Mouse (Mus musculus) inflammation-experienced regulatory T-cells, adult 6 months (primary cell): ENCODE results near the gene Rrp7a. TPM values are rescaled to one million over a fixed set of nuclear protein-coding genes. Genes with fewer than 3 reads are reported as not detected.
A peak's percentile ranks its signal among the peaks of the same experiment; 100 is the strongest.

Experiments used
- ATAC-seq: one replicate; pipeline ENCODE4 v1.8.0; 2017
- polyA plus RNA-seq, 3 experiments: library from polyadenylated mRNA; unstranded; fragments of 100-300 nt; shearing (Covaris generic); gene quantifications; one replicate each; pipeline ENCODE4 v1.2.1; 2017

The Rrp7a gene
- 10 to 100 TPM; 70.6 to 86.9 (median 82.4) TPM for polyA plus RNA-seq

- peak; percentile 78 for ATAC-seq
Measured at GRCm38 (mm10) chr15:83122566-83123145, at the start of gene Rrp7a. TSS of gene Rrp7a (minus strand) at chr15:83122801.

DNA sequence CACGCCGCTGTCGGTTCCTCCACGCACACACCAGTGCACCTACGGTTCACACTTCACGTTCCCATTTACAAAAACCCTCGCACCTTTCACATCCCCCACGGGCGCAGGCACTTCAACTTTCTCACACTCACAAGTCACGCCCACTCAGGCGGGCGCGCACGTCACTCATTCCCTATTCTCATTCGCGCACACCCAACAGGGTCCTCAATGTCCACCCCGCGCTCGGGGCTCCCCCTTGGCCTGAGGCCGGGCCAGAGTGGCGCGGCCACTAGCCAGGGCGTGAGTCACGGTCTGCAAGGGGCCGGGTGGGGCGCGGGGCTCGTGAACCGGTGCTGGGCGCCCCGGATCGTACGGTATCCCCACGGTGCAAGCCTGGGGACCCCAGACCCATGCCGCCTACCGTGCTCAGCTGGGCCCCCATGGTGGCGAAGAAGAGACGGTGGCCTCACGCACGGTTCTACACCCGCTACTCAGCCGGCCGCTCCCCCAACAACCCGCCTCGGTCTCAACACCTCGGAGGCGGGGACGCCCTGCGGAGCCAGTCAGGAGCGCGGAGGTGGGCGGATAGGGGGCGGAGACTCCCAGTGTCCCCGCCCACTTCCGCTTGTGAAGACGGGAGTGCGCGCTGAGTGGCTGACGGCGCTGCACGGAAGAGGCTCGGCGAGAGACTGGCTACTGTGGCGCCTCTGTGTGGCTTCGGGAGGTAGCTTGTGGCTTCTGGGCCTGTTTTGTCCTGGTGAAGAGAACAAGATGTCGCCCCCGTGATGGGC, 49.3 kb upstream of the Rrp7a start:
- peak; percentile 93 for ATAC-seq

- no peak for ATAC-seq
Measured at GRCm38 (mm10) chr15:83170956-83171659, 48.5 kb upstream of the Rrp7a start.

DNA sequence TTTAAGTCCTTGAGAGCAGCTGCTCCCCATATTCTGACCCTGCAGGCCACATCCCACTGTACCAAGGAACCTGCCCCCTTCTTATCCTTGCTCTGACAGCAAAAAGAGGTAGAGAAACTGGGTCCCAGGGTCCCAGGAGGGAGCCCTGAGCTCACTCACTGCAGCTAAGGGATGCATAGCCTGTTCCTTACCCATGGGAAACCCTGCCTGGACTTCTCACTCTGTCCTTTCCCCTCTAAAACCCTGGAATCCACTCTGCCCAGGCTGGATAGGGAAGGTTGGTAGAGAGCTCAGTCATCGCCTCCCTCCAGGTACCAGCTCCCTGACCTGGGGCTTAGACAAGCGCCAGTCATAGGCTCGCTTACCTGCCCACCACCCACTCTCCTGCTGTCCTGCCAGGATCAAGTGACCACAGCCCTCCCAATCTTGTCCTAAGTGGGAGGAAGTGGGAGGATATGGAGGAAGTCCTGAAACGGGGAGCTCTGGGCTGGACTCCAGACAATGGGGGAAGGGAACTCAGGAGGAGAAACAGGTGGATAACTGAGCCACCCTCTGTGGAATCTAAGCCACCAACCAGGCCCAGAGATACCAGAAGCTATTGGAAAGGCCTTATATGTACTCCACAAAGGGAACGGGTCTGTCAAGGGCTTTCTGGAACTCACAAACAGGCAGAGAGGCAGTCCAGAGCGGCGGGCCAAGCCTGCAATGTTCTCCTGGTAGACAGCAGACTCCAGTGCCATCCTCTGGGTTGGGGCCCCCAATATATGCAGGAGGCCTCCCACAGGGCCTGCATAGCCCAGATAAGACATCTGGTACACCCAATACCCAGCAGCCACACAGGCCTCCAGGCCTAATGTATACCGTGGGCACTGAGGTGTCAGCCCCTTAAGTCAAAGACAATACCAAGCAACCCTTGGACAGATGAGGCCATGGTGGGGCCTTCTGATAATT, 47.4 kb upstream of the Rrp7a start:
- no peak for ATAC-seq

- ATAC-seq: no peak
Measured at GRCm38 (mm10) chr15:83168875-83169771, 46.5 kb upstream of the Rrp7a start.

DNA sequence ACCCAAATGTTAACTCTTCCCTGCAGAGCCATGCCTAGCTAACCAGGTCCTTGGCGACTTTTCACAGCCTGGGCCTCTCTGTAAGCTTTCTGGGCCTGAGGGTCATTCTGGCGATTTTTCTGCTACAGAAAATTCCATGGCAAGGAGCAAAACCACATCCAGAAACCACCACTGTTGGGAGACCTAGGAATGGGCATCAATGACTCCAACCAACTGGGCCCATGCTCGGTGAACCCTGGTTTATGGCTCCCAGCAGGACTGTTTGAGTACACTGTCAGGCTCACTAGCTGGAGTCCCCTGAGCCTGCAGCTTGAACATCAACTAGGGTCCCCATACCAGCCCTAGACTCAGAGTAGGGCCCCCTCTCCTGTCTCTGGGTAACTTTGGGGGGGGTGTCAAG, 45.7 kb upstream of the Rrp7a start:
- ATAC-seq: no peak

- ATAC-seq: no peak
Measured at GRCm38 (mm10) chr15:83167550-83168065, 45.0 kb upstream of the Rrp7a start.

- ATAC-seq: no peak
Measured at GRCm38 (mm10) chr15:83167126-83167525, 44.5 kb upstream of the Rrp7a start.

DNA sequence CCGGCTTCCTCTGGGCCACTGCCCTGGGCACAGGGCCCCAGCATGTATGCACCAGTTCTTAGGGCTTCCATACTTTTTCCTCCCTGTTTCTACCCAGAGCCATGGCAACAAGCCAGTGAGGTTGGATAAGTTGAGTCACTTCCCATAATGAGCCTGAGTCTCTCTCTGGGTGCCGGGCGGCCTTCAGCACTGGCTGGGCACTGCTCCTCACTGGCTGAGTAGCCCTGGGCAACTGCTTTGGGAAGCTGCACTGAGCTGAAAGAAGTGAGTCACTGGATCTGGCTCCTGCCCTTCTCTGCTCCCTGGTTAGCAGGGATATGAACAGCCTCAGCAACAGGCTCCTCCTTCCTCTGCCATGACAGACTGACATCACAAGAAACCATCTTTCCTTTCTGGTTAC, 44.0 kb upstream of the Rrp7a start:
- no peak for ATAC-seq

DNA sequence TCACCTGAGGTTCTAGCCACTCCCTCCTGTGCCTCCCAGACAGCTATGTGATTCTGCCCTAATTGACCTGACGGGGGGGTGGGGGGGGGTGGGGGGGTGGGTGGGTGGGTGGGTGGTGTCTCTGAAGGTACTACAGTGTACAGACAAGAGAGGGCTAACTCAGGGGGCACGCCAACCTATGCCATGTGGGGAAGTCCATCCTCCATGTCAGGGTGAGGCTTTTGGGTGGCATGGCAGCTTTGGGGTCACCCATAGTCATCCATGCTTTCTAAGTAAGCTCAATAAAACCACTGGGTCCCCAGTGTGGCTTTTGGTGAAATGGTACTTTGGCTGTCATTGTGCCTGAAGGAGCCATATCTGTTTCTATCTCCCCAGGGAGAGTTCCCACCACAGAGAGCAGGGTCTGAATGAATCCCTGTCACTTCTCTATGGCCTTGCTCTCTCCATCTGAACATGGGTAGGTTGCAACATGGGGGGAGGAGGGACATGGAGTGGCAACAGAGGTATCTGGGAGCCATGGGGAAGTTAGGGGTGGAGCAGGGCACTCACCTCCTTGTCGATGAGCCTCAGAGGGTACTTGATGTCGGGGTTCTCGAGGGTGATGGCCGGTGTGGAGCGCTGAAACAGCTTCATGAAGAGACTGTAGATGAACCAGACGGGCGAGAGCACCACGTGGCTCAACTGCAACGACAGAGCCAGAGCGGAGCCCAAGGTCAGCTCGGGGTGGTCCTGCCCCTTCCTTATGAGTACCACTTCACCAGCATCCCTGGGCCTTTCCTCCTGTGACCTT, 43.1 kb upstream of the Rrp7a start:
- no peak for ATAC-seq

- no peak for ATAC-seq
Measured at GRCm38 (mm10) chr15:83164971-83165471, 42.4 kb upstream of the Rrp7a start.

GRCm38 (mm10) chr15:83162818-83163485, 40.4 kb upstream of the Rrp7a start:
- no peak for ATAC-seq

DNA sequence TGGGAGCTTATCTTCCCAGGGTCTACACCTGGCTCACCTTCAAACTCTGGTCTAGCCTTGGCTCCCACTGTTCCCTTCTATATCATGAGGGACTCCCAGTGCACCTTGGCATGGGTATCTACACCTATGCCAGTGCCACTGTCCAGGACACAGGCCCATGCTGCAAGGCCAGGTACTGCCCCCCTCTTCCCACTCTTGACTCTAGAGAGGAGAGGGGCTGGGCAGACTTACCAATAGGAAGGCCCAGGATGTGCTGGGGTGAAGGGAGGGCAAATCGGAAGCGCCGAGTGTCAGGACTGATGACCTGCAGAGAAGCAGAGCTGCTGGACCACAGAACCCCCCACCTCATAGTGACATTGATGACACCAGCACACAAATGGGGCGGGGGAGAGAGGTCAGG, 39.4 kb upstream of the Rrp7a start:
- no peak for ATAC-seq

- no peak for ATAC-seq
Measured at GRCm38 (mm10) chr15:83161062-83161748, 38.6 kb upstream of the Rrp7a start.

GRCm38 (mm10) chr15:83160561-83160960, 38.0 kb upstream of the Rrp7a start:
- no peak for ATAC-seq

- no peak for ATAC-seq
Measured at GRCm38 (mm10) chr15:83159823-83160222, 37.2 kb upstream of the Rrp7a start.

GRCm38 (mm10) chr15:83158587-83159160, 36.1 kb upstream of the Rrp7a start:
- no peak for ATAC-seq

DNA sequence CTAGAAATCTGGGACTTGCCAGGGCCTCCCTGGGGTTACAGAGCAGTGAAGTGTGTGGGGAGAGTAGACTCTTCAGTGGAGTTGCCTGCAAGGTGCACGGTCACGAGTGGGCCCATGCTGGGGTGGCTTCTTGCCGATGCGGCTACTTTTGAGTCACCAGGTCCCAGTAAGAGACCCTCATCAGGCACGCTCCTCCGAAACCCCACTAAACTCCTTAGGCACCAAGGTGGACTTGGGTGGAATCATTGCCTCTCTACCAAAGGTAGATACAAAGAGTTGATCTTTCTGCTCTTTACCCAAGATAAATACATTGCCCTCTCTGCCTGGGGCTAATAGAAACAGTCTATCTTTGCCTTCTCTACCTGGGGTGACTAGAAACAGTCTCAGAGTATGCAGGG, 35.1 kb upstream of the Rrp7a start:
- no peak for ATAC-seq
